Mouse (Mus musculus) thymus, adult 2 months (tissue): ENCODE results near the gene Sbsn.

ENCODE experiments used
- CTCF ChIP-seq: fragments of 200-500 bp; IDR thresholded peaks from 2 replicates; pipeline ENCODE4 v1.5.1; 2012; ENCODE audit warnings: mild to moderate bottlenecking, control low read depth, low read length, moderate library complexity, borderline replicate concordance; ENCODE audit not compliant: control insufficient read depth, poor library complexity, insufficient read depth; ENCODE audit errors: extremely low read depth
- POLR2A ChIP-seq: fragments of 200-500 bp; IDR thresholded peaks from 2 replicates; pipeline ENCODE4 v1.6.1; 2012; ENCODE audit warnings: mild to moderate bottlenecking, low read length, control low read depth, moderate library complexity; ENCODE audit not compliant: control insufficient read depth, poor library complexity, insufficient read depth; ENCODE audit errors: extremely low read depth

DNA sequence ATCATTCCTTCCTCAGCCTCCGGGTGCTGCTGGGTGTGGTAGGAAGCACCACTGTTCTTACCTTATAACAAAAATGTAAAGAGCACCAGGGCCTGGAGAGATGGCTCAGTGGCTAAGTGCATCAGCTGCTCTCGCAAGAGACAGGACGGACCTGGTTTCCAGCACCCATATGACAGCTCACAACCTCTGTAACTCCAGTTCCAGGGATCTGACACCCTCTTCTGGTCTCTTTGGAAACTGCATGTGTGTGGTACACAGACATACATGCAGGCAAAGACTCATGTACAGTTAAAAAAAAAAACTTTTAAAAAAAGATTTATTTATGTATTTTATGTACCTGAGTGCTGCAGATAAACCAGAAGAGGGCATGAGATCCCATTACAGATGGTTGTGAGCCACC is 52.0 kb downstream of the Sbsn start:
- TF ChIP-seq CTCF (no peak), POLR2A (no peak)
